Mouse (Mus musculus) G1E (cell line): ENCODE measurements around the gene Gm10277.

Source experiments
- GATA1 ChIP-seq: IDR thresholded peaks from 2 replicates; pipeline ENCODE4 v1.6.1; 2012; ENCODE audit warnings: borderline replicate concordance, low read length, inconsistent platforms, mixed read lengths
- POLR2AphosphoS5 ChIP-seq: IDR thresholded peaks from 2 replicates; pipeline ENCODE4 v1.6.1; 2012; ENCODE audit warnings: low read depth, low read length, inconsistent platforms; ENCODE audit not compliant: insufficient replicate concordance

GRCm38 (mm10) chr11:77783211-77783746 lies 4.3 kb downstream of the Gm10277 start:
- TF ChIP-seq POLR2AphosphoS5 (no peak), GATA1 (no peak)
